Mouse (Mus musculus): ENCODE measurements around the gene Zbtb42. TPM values are rescaled to one million over a fixed set of nuclear protein-coding genes. Genes with fewer than 3 reads are reported as not detected.

Gene Zbtb42
- total and polyA plus RNA-seq, 2 experiments from 2014 or later: 1.2 to 1.5 TPM

- 78% methylated on average over 6 of the region's 6 CpGs for WGBS
- Histone ChIP-seq H3K36me3 (ENCODE audit: insufficient read depth, low read length) (no peaks in the 10 kb centered on the region), H3K4me1 (ENCODE audit: insufficient read depth, low read length) (peaks cover 4% of the 10 kb centered on the region; the same call in 1 of the 2 replicates), H3K27ac (ENCODE audit: low read depth, low read length) (no peak overlapping the region), H3K4me3 (ENCODE audit: low read depth, low read length) (no peak overlapping the region), H3K4me2 (ENCODE audit: low read depth, low read length, poor library complexity, severe bottlenecking) (no peak overlapping the region), H3K27me3 (ENCODE audit: insufficient read depth, low read length) (no peaks in the 10 kb centered on the region), H3K9ac (replicated peaks; ENCODE audit: low read length, poor library complexity, severe bottlenecking) (no peak overlapping the region), H3K9me3 (ENCODE audit: low read length) (no peaks in the 10 kb centered on the region)
- TF ChIP-seq CTCF (IDR thresholded peaks at IDR 0.05): no peak
- DNase-seq (ENCODE audit: low spot score) (no peak), ATAC-seq (ENCODE audit: low FRiP score) (no peak)
These were observed 24.0 kb downstream of the Zbtb42 start for GRCm38 (mm10) chr12:112702374-112703320.

- peak overlapping the region; percentile 38 for H3K4me2 ChIP-seq (ENCODE audit: low read depth, low read length, poor library complexity, severe bottlenecking)
- WGBS: 12% methylated on average over 32 of the region's 32 CpGs
- no peaks in the 10 kb centered on the region for H3K36me3 ChIP-seq (ENCODE audit: insufficient read depth, low read length)
- no peaks in the 10 kb centered on the region for H3K9me3 ChIP-seq (ENCODE audit: low read length)
- DNase-seq (ENCODE audit: low spot score) (peak; percentile 83), ATAC-seq (ENCODE audit: low FRiP score) (peak; percentile 80)
- H3K27me3 ChIP-seq (ENCODE audit: insufficient read depth, low read length): no peaks in the 10 kb centered on the region
- H3K27ac ChIP-seq (ENCODE audit: low read depth, low read length): no peak overlapping the region
- H3K9ac ChIP-seq (replicated peaks; ENCODE audit: low read length, poor library complexity, severe bottlenecking): peak overlapping the region; percentile 26; the same call in 1 of the 2 replicates
- H3K4me1 ChIP-seq (ENCODE audit: insufficient read depth, low read length): peaks cover 4% of the 10 kb centered on the region; the same call in 1 of the 2 replicates
- H3K4me3 ChIP-seq (ENCODE audit: low read depth, low read length): peak overlapping the region; percentile 20; the same call in 1 of the 2 replicates
- TF ChIP-seq CTCF (IDR thresholded peaks at IDR 0.05): peak; percentile 99
These were observed 28.3 kb downstream of the Zbtb42 start for GRCm38 (mm10) chr12:112706704-112707572.

- Histone ChIP-seq H3K36me3 (ENCODE audit: insufficient read depth, low read length) (no peaks in the 10 kb centered on the region), H3K9me3 (ENCODE audit: low read length) (no peaks in the 10 kb centered on the region), H3K27me3 (ENCODE audit: insufficient read depth, low read length) (no peaks in the 10 kb centered on the region), H3K9ac (replicated peaks; ENCODE audit: low read length, poor library complexity, severe bottlenecking) (peak overlapping the region; percentile 26; the same call in 1 of the 2 replicates), H3K4me1 (ENCODE audit: insufficient read depth, low read length) (peaks cover 4% of the 10 kb centered on the region; the same call in 1 of the 2 replicates), H3K27ac (ENCODE audit: low read depth, low read length) (no peak overlapping the region), H3K4me3 (ENCODE audit: low read depth, low read length) (peak overlapping the region; percentile 20; the same call in 1 of the 2 replicates), H3K4me2 (ENCODE audit: low read depth, low read length, poor library complexity, severe bottlenecking) (peak overlapping the region; percentile 38)
- no peak for TF ChIP-seq CTCF (IDR thresholded peaks at IDR 0.05)
- ATAC-seq (ENCODE audit: low FRiP score) (peak; percentile 59; the same call in 1 of the 2 replicates), DNase-seq (ENCODE audit: low spot score) (no peak)
- 11% methylated on average over 8 of the region's 8 CpGs for WGBS
These were observed 28.9 kb downstream of the Zbtb42 start for GRCm38 (mm10) chr12:112707573-112707869.

- no peaks in the 10 kb centered on the region for H3K36me3 ChIP-seq (ENCODE audit: insufficient read depth, low read length)
- no peak overlapping the region for H3K4me2 ChIP-seq (ENCODE audit: low read depth, low read length, poor library complexity, severe bottlenecking)
- H3K27me3 ChIP-seq (ENCODE audit: insufficient read depth, low read length): no peaks in the 10 kb centered on the region
- peak; percentile 74 for DNase-seq (ENCODE audit: low spot score)
- 72% methylated on average over 3 of the region's 3 CpGs for WGBS
- H3K9me3 ChIP-seq (ENCODE audit: low read length): no peaks in the 10 kb centered on the region
- no peak for TF ChIP-seq CTCF (IDR thresholded peaks at IDR 0.05)
- no peak overlapping the region for H3K4me3 ChIP-seq (ENCODE audit: low read depth, low read length)
- no peak for ATAC-seq (ENCODE audit: low FRiP score)
- H3K9ac ChIP-seq (replicated peaks; ENCODE audit: low read length, poor library complexity, severe bottlenecking): no peak overlapping the region
- no peaks in the 10 kb centered on the region for H3K4me1 ChIP-seq (ENCODE audit: insufficient read depth, low read length)
- H3K27ac ChIP-seq (ENCODE audit: low read depth, low read length): no peak overlapping the region
These were observed 35.4 kb downstream of the Zbtb42 start for GRCm38 (mm10) chr12:112713984-112714383.

GRCm38 (mm10) chr12:112717140-112717539 is 38.5 kb downstream of the Zbtb42 start:
- H3K4me3 ChIP-seq (ENCODE audit: low read depth, low read length): no peak overlapping the region
- ATAC-seq (ENCODE audit: low FRiP score) (no peak), DNase-seq (ENCODE audit: low spot score) (peak; percentile 61)
- H3K36me3 ChIP-seq (ENCODE audit: insufficient read depth, low read length): no peaks in the 10 kb centered on the region
- peak; percentile 80 for TF ChIP-seq CTCF (IDR thresholded peaks at IDR 0.05)
- no peak overlapping the region for H3K9ac ChIP-seq (replicated peaks; ENCODE audit: low read length, poor library complexity, severe bottlenecking)
- H3K27ac ChIP-seq (ENCODE audit: low read depth, low read length): no peak overlapping the region
- H3K4me1 ChIP-seq (ENCODE audit: insufficient read depth, low read length): no peaks in the 10 kb centered on the region
- no peaks in the 10 kb centered on the region for H3K9me3 ChIP-seq (ENCODE audit: low read length)
- H3K4me2 ChIP-seq (ENCODE audit: low read depth, low read length, poor library complexity, severe bottlenecking): no peak overlapping the region
- WGBS: 34% methylated on average over 7 of the region's 7 CpGs
- H3K27me3 ChIP-seq (ENCODE audit: insufficient read depth, low read length): no peaks in the 10 kb centered on the region

Measured in midbrain, postnatal 0 days (tissue).